Mouse (Mus musculus) skeletal muscle tissue, postnatal 0 days (tissue): ENCODE data around the gene Olfr1132. TPM values are rescaled to one million over a fixed set of nuclear protein-coding genes. Genes with fewer than 3 reads are reported as not detected.

Experiments used
- polyA plus RNA-seq: library from polyadenylated mRNA; unstranded; fragments of >200 nt; fragmentation: Nextera tagmentation; extraction: Ambion mirVana; gene quantifications from 2 replicates; pipeline ENCODE4 v1.2.1, GENCODE M21; 2015

Olfr1132 gene
- polyA plus RNA-seq = not detected in 2 replicates

DNA sequence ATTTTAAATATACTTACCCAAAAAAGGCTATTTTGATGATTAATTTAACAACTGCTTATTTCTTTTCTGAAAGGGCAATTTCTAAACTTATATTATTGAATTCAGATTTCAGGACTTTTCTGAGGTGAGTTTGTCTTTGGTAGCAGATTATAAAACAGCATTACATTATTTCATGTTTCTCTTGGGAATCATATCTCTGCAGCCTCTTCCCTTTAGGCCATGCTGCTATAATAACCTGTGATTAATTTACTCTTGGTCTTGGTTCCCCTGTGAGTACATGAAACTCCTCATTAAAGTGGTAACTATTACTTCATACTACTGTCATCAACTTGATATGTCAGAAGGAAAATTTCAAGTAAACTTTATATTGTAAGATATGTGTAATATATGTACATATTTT lies at the start of gene Olfr1132:
Olfr1132 (minus strand) TSS at position 101 of the 400 bp plus-strand sequence.

GRCm38 (mm10) chr2:87673564-87673963 lies 36.2 kb upstream of the Olfr1132 start, which contains the start of gene Olfr1135:
Gene Olfr1135, minus strand, starts transcription at chr2:87673664.

GRCm38 (mm10) chr2:87658360-87658759 lies 21.0 kb upstream of the Olfr1132 start, which contains the start of gene Olfr1134:
Gene Olfr1134, minus strand, starts transcription at chr2:87658460.

DNA sequence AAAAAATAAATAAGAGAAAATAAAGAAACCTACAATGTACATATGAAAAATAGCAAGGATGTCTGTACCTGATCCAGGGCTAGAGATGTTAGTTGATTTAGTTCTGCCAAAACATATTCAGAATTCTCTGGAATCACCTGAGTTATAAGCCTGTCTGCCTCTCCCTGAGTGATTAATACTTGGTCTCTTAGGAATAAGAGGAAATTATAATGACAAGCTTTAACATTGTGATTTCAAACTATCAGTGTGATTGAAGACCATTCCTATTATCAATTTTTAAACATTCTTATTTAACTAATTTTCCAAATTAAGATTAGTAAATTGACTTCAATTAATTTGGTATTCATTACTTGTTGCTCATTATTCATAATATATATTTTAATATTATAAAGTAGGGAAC lies 9.9 kb upstream of the Olfr1132 start, which contains the start of gene Olfr1133:
Olfr1133 (minus strand) TSS at position 101 of the 400 bp plus-strand sequence.

GRCm38 (mm10) chr2:87626804-87627203 lies 10.5 kb downstream of the Olfr1132 start, which contains the start of gene Olfr1131:
Gene Olfr1131, plus strand, starts transcription at chr2:87627104.

DNA sequence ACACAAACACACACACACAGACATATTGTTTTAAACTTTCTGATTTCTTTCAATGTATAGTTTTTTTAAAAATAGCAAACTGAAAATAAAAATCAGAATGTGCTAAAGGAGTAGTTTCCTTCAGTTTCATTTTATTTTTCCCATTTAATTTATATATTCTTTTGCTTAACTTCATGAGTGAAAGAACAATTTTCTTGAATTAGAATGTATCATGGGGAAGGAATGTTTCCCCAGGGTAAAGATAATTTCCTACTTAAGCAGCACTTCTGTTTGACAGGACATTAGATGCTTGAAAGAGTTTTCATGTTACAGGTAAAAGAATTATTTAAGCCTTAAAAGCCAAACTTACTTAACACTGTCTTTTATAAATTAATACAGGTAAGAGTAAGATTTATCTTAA lies 31.4 kb downstream of the Olfr1132 start, which contains the start of gene Olfr1130:
Olfr1130 (plus strand) TSS at position 301 of the 400 bp plus-strand sequence.

Other genes starting within 250 kb of the Olfr1132 start
- gene Olfr1123, start 220.9 kb downstream of the Olfr1132 start, polyA plus RNA-seq = not detected in 2 replicates
- gene Olfr1124, start 207.3 kb downstream of the Olfr1132 start, polyA plus RNA-seq = 0.05 TPM in 1 of 2 replicates, not detected in the other
- not detected in 2 replicates for gene Olfr1126, start 183.6 kb downstream of the Olfr1132 start, polyA plus RNA-seq
- gene Pramel7, start 140.4 kb downstream of the Olfr1132 start, polyA plus RNA-seq = not detected in 2 replicates
- not detected in 2 replicates for gene Pramel6, start 131.0 kb downstream of the Olfr1132 start, polyA plus RNA-seq
- gene Olfr153, start 105.7 kb downstream of the Olfr1132 start, polyA plus RNA-seq = not detected in 2 replicates
- not detected in 2 replicates for gene Olfr1128, start 92.0 kb downstream of the Olfr1132 start, polyA plus RNA-seq
- gene Olfr1129, start 63.6 kb downstream of the Olfr1132 start, polyA plus RNA-seq = not detected in 2 replicates
- gene Olfr1130, start 31.3 kb downstream of the Olfr1132 start, polyA plus RNA-seq = not detected in 2 replicates
- not detected in 2 replicates for gene Olfr1131, start 10.4 kb downstream of the Olfr1132 start, polyA plus RNA-seq
- gene Olfr1133, start 9.8 kb upstream of the Olfr1132 start, polyA plus RNA-seq = not detected in 2 replicates
- gene Olfr1134, start 20.9 kb upstream of the Olfr1132 start, polyA plus RNA-seq = not detected in 2 replicates
- gene Olfr1135, start 36.1 kb upstream of the Olfr1132 start, polyA plus RNA-seq = not detected in 2 replicates
- gene Olfr1136, start 56.4 kb upstream of the Olfr1132 start, polyA plus RNA-seq = not detected in 2 replicates
- not detected in 2 replicates for gene Olfr1137, start 75.6 kb upstream of the Olfr1132 start, polyA plus RNA-seq
- gene Olfr1138, start 102.4 kb upstream of the Olfr1132 start, polyA plus RNA-seq = not detected in 2 replicates
- not detected in 2 replicates for gene Olfr1140, start 106.2 kb upstream of the Olfr1132 start, polyA plus RNA-seq
- gene Olfr1141, start 116.5 kb upstream of the Olfr1132 start, polyA plus RNA-seq = not detected in 2 replicates
- gene Olfr152, start 141.9 kb upstream of the Olfr1132 start, polyA plus RNA-seq = not detected in 2 replicates
- not detected in 2 replicates for gene Olfr1143, start 163.1 kb upstream of the Olfr1132 start, polyA plus RNA-seq
- gene Olfr1145, start 172.3 kb upstream of the Olfr1132 start, polyA plus RNA-seq = not detected in 2 replicates
- gene Olfr1148, start 193.0 kb upstream of the Olfr1132 start, polyA plus RNA-seq = not detected in 2 replicates
- gene Olfr1150-ps1, start 206.5 kb upstream of the Olfr1132 start, polyA plus RNA-seq = not detected in 2 replicates
- gene Olfr1151, start 218.3 kb upstream of the Olfr1132 start, polyA plus RNA-seq = not detected in 2 replicates
- not detected in 2 replicates for gene Olfr1152, start 229.0 kb upstream of the Olfr1132 start, polyA plus RNA-seq